Mouse (Mus musculus) stomach, postnatal 0 days (tissue): ENCODE data around the gene Inpp5e. TPM values are rescaled to one million over a fixed set of nuclear protein-coding genes. Genes with fewer than 3 reads are reported as not detected.

Experiments
- ATAC-seq: fragments of 200-750 bp; cut with Nextera tagmentation; 2 replicates; pipeline ENCODE4 v1.8.0; 2017; ENCODE audit not compliant: low FRiP score, low TSS enrichment
- DNase-seq: peaks from one replicate; pipeline ENCODE4 v3.0.0-alpha.2; 2016; ENCODE audit warnings: low spot score
- H3K27ac ChIP-seq: fragments of 300-500 bp; sonication (generic); replicated peaks from 2 replicates; pipeline ENCODE4 v1.5.1; 2014; ENCODE audit warnings: mild to moderate bottlenecking, control low read depth
- H3K27me3 ChIP-seq: fragments of 300-500 bp; sonication (generic); 2 replicates; pipeline ENCODE4 v1.6.1; 2014; ENCODE audit warnings: low read length; ENCODE audit not compliant: control insufficient read depth, insufficient read depth
- H3K36me3 ChIP-seq: fragments of 300-500 bp; sonication (generic); 2 replicates; pipeline ENCODE4 v1.6.1; 2014; ENCODE audit warnings: low read length, mixed read lengths; ENCODE audit not compliant: control insufficient read depth, insufficient read depth
- H3K4me1 ChIP-seq: fragments of 300-500 bp; sonication (generic); replicated peaks from 2 replicates; pipeline ENCODE4 v1.6.1; 2014; ENCODE audit warnings: antibody characterized with exemption; ENCODE audit not compliant: control insufficient read depth, insufficient read depth
- H3K4me2 ChIP-seq: fragments of 300-500 bp; sonication (generic); replicated peaks from 2 replicates; pipeline ENCODE4 v1.6.1; 2014; ENCODE audit warnings: low read depth, mild to moderate bottlenecking, control low read depth, moderate library complexity
- H3K4me3 ChIP-seq: fragments of 300-500 bp; sonication (generic); 2 replicates; pipeline ENCODE4 v1.5.1; 2014; ENCODE audit warnings: low read depth, low read length, control low read depth
- H3K9ac ChIP-seq: fragments of 300-500 bp; sonication (generic); 2 replicates; pipeline ENCODE4 v1.6.1; 2014; ENCODE audit warnings: mild to moderate bottlenecking, low read length, control low read depth, mixed read lengths
- H3K9me3 ChIP-seq: fragments of 300-500 bp; sonication (generic); 2 replicates; pipeline ENCODE4 v1.6.1; 2016; ENCODE audit warnings: low read length; ENCODE audit not compliant: control insufficient read depth
- CTCF ChIP-seq: IDR thresholded peaks from 2 replicates; pipeline ENCODE4 v1.5.1; 2016; ENCODE audit warnings: antibody characterized with exemption, low read depth, mild to moderate bottlenecking, moderate library complexity
- EP300 ChIP-seq: optimal IDR thresholded peaks from 2 replicates; pipeline ENCODE3; 2016; ENCODE audit warnings: antibody characterized with exemption
- WGBS: fragments of 180-500 bp; shearing (Covaris S2); extraction: QIAGEN DNeasy Blood & Tissue Kit; methylation state at CpG from one replicate; pipeline ENCODE4 v1.1.7; 2014; 5-methylcytosine and 5-hydroxymethylcytosine counted together
- polyA plus RNA-seq: library from polyadenylated mRNA; unstranded; fragments of >200 nt; fragmentation: Nextera tagmentation; extraction: Ambion mirVana; gene quantifications from 2 replicates; pipeline ENCODE4 v1.2.1, GENCODE M21; 2015

Inpp5e gene
- polyA plus RNA-seq, 1 experiment from 2014 or later: 6.3 TPM

DNA sequence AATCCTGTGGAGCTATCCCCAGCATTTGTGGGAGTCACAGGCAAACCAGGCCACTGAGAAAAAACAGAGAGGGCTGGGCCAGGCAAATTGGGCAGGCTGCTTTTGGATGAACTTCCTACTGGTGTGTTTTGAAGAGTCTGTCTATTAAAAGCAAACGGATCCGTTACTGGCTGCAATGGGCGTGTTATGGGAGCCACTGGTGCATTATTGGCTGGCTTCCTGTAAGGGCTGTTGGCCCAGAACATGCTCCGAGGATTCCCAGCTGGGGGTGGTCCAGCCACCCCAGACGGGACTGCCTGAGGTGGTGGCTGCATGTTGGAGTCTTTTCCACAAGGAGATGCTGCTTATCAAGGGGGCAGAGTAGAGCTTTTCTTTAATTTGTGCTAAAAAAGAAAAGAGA is 32.7 kb upstream of the Inpp5e start:
- H3K36me3 ChIP-seq: peaks cover 24% of the 10 kb centered on the region
- H3K4me1 ChIP-seq: peaks cover 3% of the 10 kb centered on the region
- no peaks in the 10 kb centered on the region for H3K9me3 ChIP-seq
- 55% methylated on average over 5 of the region's 5 CpGs for WGBS
- TF ChIP-seq CTCF (no peak), EP300 (no peak)
- DNase-seq: no peak
- H3K27me3 ChIP-seq: no peaks in the 10 kb centered on the region
- H3K4me3 ChIP-seq: no peak overlapping the region
- H3K4me2 ChIP-seq: no peak overlapping the region
- no peak overlapping the region for H3K27ac ChIP-seq
- no peak overlapping the region for H3K9ac ChIP-seq
- no peak for ATAC-seq

DNA sequence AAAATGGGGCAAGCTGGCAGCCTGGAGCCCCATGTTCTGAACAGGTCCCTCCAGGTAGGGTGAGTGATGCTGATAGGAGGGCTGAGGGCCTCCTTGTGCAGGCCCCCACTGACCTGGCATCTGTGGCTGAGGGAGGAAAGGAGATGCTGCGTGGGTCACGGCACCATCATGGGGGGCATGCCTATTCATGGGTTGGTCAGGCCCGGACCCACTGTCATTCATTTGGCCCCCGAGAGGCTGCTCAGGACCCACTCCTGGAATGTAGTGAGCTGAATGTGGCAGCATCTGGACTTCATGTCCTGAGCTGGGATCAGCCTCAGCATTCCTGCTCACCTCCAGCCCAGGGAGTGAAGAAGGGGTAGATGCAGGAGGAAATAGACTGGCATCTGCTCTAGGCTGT is 32.3 kb upstream of the Inpp5e start:
- Histone ChIP-seq H3K27ac (no peak overlapping the region), H3K36me3 (peaks cover 24% of the 10 kb centered on the region), H3K9ac (no peak overlapping the region), H3K4me3 (no peak overlapping the region), H3K9me3 (no peaks in the 10 kb centered on the region), H3K4me1 (no peaks in the 10 kb centered on the region), H3K27me3 (no peaks in the 10 kb centered on the region), H3K4me2 (no peak overlapping the region)
- 95% methylated on average over 4 of the region's 4 CpGs for WGBS
- TF ChIP-seq EP300 (no peak), CTCF (no peak)
- ATAC-seq (no peak), DNase-seq (no peak)

- DNase-seq (no peak), ATAC-seq (no peak)
- H3K4me1 ChIP-seq: no peaks in the 10 kb centered on the region
- H3K9me3 ChIP-seq: no peaks in the 10 kb centered on the region
- no peak for TF ChIP-seq CTCF
- no peak for TF ChIP-seq EP300
- WGBS: 88% methylated on average over 6 of the region's 6 CpGs
- no peaks in the 10 kb centered on the region for H3K27me3 ChIP-seq
- H3K9ac ChIP-seq: no peak overlapping the region
- H3K27ac ChIP-seq: 0 out of 2 replicates have a peak overlapping the region, but pooled peaks have one; percentile 24
- no peak overlapping the region for H3K4me3 ChIP-seq
- H3K36me3 ChIP-seq: peaks cover 35% of the 10 kb centered on the region
- H3K4me2 ChIP-seq: no peak overlapping the region
Observed at GRCm38 (mm10) chr2:26439671-26440070, 30.7 kb upstream of the Inpp5e start.

DNA sequence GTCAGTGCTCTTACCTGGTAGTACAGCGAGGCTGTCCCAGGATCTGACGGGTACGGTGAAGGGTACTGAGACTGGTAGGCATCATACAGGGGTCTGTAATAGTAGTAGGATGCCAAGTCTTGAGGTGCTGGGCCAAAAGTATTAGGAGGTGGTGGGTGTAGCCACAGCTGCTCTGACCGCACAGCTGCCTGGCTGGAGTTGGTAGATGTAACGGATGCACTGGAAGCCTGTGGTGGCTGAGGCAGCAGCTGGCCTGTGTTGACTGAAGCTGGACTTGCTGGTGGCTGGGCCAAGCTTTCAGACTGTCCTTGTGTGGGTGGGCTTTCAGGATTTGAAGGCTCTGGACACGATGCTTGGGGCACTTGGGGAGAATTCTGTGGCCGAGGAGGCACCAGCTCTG is 29.4 kb upstream of the Inpp5e start:
- Histone ChIP-seq H3K27ac (no peak overlapping the region), H3K36me3 (peaks cover 40% of the 10 kb centered on the region), H3K4me1 (no peaks in the 10 kb centered on the region), H3K4me3 (no peak overlapping the region), H3K4me2 (no peak overlapping the region), H3K9me3 (no peaks in the 10 kb centered on the region), H3K9ac (no peak overlapping the region), H3K27me3 (no peaks in the 10 kb centered on the region)
- 83% methylated on average over 7 of the region's 7 CpGs for WGBS
- no peak for ATAC-seq
- DNase-seq: no peak
- TF ChIP-seq CTCF: no peak
- no peak for TF ChIP-seq EP300

DNA sequence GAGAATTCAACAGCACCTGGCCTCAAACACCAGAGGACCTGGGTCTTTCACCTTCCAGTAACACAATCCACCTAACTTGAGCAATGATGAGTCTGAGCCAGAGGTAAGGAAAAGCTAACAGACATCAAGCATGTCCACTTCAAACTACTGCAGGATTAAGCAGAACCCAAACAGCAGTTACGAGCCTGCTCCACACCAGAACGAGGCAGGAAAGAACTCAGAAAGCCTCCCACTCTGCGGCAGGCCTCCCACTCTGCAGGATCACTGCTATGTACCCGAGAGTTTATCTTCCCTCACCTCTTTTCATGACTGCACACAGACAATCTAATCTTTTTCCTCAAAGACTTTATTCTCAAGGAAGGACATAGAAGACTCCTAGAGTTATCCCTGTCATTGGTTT is 28.2 kb upstream of the Inpp5e start:
- no peaks in the 10 kb centered on the region for H3K4me1 ChIP-seq
- H3K9me3 ChIP-seq: no peaks in the 10 kb centered on the region
- no peak overlapping the region for H3K4me2 ChIP-seq
- H3K4me3 ChIP-seq: no peak overlapping the region
- no peaks in the 10 kb centered on the region for H3K27me3 ChIP-seq
- TF ChIP-seq EP300 (no peak), CTCF (no peak)
- peaks cover 40% of the 10 kb centered on the region for H3K36me3 ChIP-seq
- no peak for DNase-seq
- no peak for ATAC-seq
- WGBS: 50% methylated on average over 4 of the region's 4 CpGs
- H3K9ac ChIP-seq: no peak overlapping the region
- no peak overlapping the region for H3K27ac ChIP-seq

GRCm38 (mm10) chr2:26434791-26435572 is 26.0 kb upstream of the Inpp5e start:
- H3K27me3 ChIP-seq: no peaks in the 10 kb centered on the region
- ATAC-seq: no peak
- no peak overlapping the region for H3K4me2 ChIP-seq
- no peak for TF ChIP-seq EP300
- TF ChIP-seq CTCF: no peak
- H3K9ac ChIP-seq: no peak overlapping the region
- H3K36me3 ChIP-seq: peaks cover 31% of the 10 kb centered on the region
- no peak overlapping the region for H3K4me3 ChIP-seq
- no peak overlapping the region for H3K27ac ChIP-seq
- H3K9me3 ChIP-seq: no peaks in the 10 kb centered on the region
- H3K4me1 ChIP-seq: no peaks in the 10 kb centered on the region
- 88% methylated on average over 7 of the region's 7 CpGs for WGBS
- DNase-seq: no peak
